Comparison of ENCODE assay signal across 8 mouse cellular contexts in the genomic region with DNA sequence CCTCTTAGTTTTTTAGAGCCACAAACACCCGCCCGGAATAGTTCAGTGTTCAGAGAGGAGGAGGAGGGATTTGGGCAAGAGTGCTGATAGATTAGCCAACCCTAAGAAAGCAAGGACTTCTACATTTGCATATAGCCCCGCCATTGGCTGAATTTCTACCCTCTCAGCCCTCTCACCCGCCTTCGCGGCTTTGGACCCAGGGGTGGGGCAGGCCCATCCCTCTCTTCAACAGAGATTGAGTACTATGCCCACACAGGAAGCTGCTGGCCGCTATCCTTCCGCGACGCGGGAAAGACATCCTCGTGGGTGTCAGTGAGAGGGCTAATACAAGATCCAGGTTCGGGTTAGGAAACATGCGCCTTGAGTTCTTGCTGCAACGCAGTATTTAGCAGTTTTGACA. TPM values are rescaled to one million over a fixed set of nuclear protein-coding genes. Genes with fewer than 3 reads are reported as not detected.
A peak's percentile ranks its signal among the peaks of the same experiment; 100 is the strongest.
DNase-seq lines count a peak whose midpoint lies in the region; ATAC-seq lines count a peak whose summit lies in the region.

No protein-coding gene starts in this region.

- H3K9me3 ChIP-seq in hindbrain, embryonic 12.5 days (replicated peaks), result no peaks in the 10 kb centered on the region
- no peaks in the 10 kb centered on the region for H3K9me3 ChIP-seq in limb, embryonic 11.5 days (ENCODE audit: control insufficient read depth, low read length)
- no peaks in the 10 kb centered on the region for H3K9me3 ChIP-seq in midbrain, embryonic 12.5 days

- H3K36me3 ChIP-seq in hindbrain, embryonic 12.5 days, result no peaks in the 10 kb centered on the region
- H3K36me3 ChIP-seq in limb, embryonic 11.5 days (ENCODE audit: control insufficient read depth, insufficient read depth, low read length), result no peaks in the 10 kb centered on the region
- no peaks in the 10 kb centered on the region for H3K36me3 ChIP-seq in midbrain, embryonic 12.5 days

- no peak overlapping the region for H3K9ac ChIP-seq in hindbrain, embryonic 12.5 days
- no peak overlapping the region for H3K9ac ChIP-seq in limb, embryonic 11.5 days (ENCODE audit: low read length)
- no peak overlapping the region for H3K9ac ChIP-seq in midbrain, embryonic 12.5 days (replicated peaks)

- peak overlapping the region; percentile 95 for H3K4me2 ChIP-seq in hindbrain, embryonic 12.5 days (replicated peaks)
- H3K4me2 ChIP-seq in limb, embryonic 11.5 days (ENCODE audit: low read depth, severe bottlenecking), result peak overlapping the region; percentile 29; the same call in 1 of the 2 replicates
- H3K4me2 ChIP-seq in midbrain, embryonic 12.5 days (replicated peaks), result peak overlapping the region; percentile 94

- peaks cover 25% of the 10 kb centered on the region for H3K4me1 ChIP-seq in hindbrain, embryonic 12.5 days
- H3K4me1 ChIP-seq in limb, embryonic 11.5 days (ENCODE audit: control insufficient read depth, insufficient read depth, low read length), result peaks cover 8% of the 10 kb centered on the region; the same call in 1 of the 2 replicates
- peaks cover 28% of the 10 kb centered on the region for H3K4me1 ChIP-seq in midbrain, embryonic 12.5 days

- peak; percentile 78 for ATAC-seq in frontal cortex, adult (ENCODE audit: low TSS enrichment)
- peak; percentile 79 for ATAC-seq in hindbrain, embryonic 12.5 days (ENCODE audit: low FRiP score)
- ATAC-seq in limb, embryonic 11.5 days (ENCODE audit: insufficient number of reproducible peaks, low FRiP score, low TSS enrichment, low read depth), result peak; percentile 66
- ATAC-seq in midbrain, embryonic 12.5 days (ENCODE audit: low FRiP score, low read depth), result peak; percentile 89

- no peak for DNase-seq in frontal cortex, postnatal 25 days (ENCODE audit: low spot score in 2 of 2)
- DNase-seq in cerebellum, adult 18-20 months, result peak; percentile 57 to 65
- peak; percentile 33 to 62 for DNase-seq in frontal cortex, adult 2 months (ENCODE audit: extremely low spot score in 1 of 2, low spot score in 1 of 2)
- peak; percentile 77 for DNase-seq in limb, embryonic 11.5 days (ENCODE audit: low spot score)
- peak; percentile 62 to 76 for DNase-seq in spleen, postnatal 4 days (ENCODE audit: low spot score in 2 of 2)

- no peak overlapping the region for H3K27ac ChIP-seq in hindbrain, embryonic 12.5 days
- H3K27ac ChIP-seq in limb, embryonic 11.5 days (replicated peaks; ENCODE audit: low read depth, low read length), result no peak overlapping the region
- no peak overlapping the region for H3K27ac ChIP-seq in midbrain, embryonic 12.5 days (replicated peaks)

- 0 out of 2 replicates have a peak overlapping the region, but pooled peaks have one; percentile 9 for H3K4me3 ChIP-seq in hindbrain, embryonic 12.5 days
- no peak overlapping the region for H3K4me3 ChIP-seq in limb, embryonic 11.5 days (ENCODE audit: low read depth, low read length)
- peak overlapping the region; percentile 14 for H3K4me3 ChIP-seq in midbrain, embryonic 12.5 days

- WGBS in hindbrain, embryonic 12.5 days, result under 1% methylated on average over 15 of the region's 15 CpGs
- WGBS in limb, embryonic 11.5 days, result under 1% methylated on average over 15 of the region's 15 CpGs
- under 1% methylated on average over 15 of the region's 15 CpGs for WGBS in midbrain, embryonic 12.5 days

- H3K27me3 ChIP-seq in hindbrain, embryonic 12.5 days, result peaks cover 99% of the 10 kb centered on the region
- peaks cover 68% of the 10 kb centered on the region for H3K27me3 ChIP-seq in limb, embryonic 11.5 days (ENCODE audit: control insufficient read depth, insufficient read depth, low read length)
- peaks cover 100% of the 10 kb centered on the region for H3K27me3 ChIP-seq in midbrain, embryonic 12.5 days

RNA-seq across cellular contexts. Expression of a gene that starts 1.4 kb away (rescaled TPM):
- 7.9 and 8.9 TPM in 2 replicates for polyA plus RNA-seq in frontal cortex, adult 2 months (2012; rRNA removed)
- 9.6 and 11.4 TPM in 2 replicates for polyA plus RNA-seq in hindbrain, embryonic 12.5 days (2016; fragmentation: Nextera tagmentation; extraction: Ambion mirVana)
- 21.2 and 27.4 TPM in 2 replicates for polyA plus RNA-seq in limb, embryonic 11.5 days (2014; fragmentation: Nextera tagmentation; extraction: Ambion mirVana)
- polyA plus RNA-seq in midbrain, embryonic 12.5 days (2016; fragmentation: Nextera tagmentation; extraction: Ambion mirVana), result 5.0 and 7.9 TPM in 2 replicates

RNA-seq across cellular contexts. Expression of a gene that starts 18.2 kb away (rescaled TPM):
- polyA plus RNA-seq in frontal cortex, adult 2 months (2012; rRNA removed), result 6.0 and 7.2 TPM in 2 replicates
- polyA plus RNA-seq in hindbrain, embryonic 12.5 days (2016; fragmentation: Nextera tagmentation; extraction: Ambion mirVana), result 1.2 and 2.3 TPM in 2 replicates
- polyA plus RNA-seq in limb, embryonic 11.5 days (2014; fragmentation: Nextera tagmentation; extraction: Ambion mirVana), result 1.4 and 1.6 TPM in 2 replicates
- polyA plus RNA-seq in midbrain, embryonic 12.5 days (2016; fragmentation: Nextera tagmentation; extraction: Ambion mirVana), result 1.7 and 1.8 TPM in 2 replicates

RNA-seq across cellular contexts. Expression of a gene that starts 24.1 kb away (rescaled TPM):
- polyA plus RNA-seq in frontal cortex, adult 2 months (2012; rRNA removed), result 0.76 and 0.88 TPM in 2 replicates
- polyA plus RNA-seq in hindbrain, embryonic 12.5 days (2016; fragmentation: Nextera tagmentation; extraction: Ambion mirVana), result 0.21 and 0.38 TPM in 2 replicates
- polyA plus RNA-seq in limb, embryonic 11.5 days (2014; fragmentation: Nextera tagmentation; extraction: Ambion mirVana), result not detected in 2 replicates
- not detected in 2 replicates for polyA plus RNA-seq in midbrain, embryonic 12.5 days (2016; fragmentation: Nextera tagmentation; extraction: Ambion mirVana)

RNA-seq across cellular contexts. Expression of a gene that starts 59.8 kb away (rescaled TPM):
- 14.1 and 14.5 TPM in 2 replicates for polyA plus RNA-seq in frontal cortex, adult 2 months (2012; rRNA removed)
- polyA plus RNA-seq in hindbrain, embryonic 12.5 days (2016; fragmentation: Nextera tagmentation; extraction: Ambion mirVana), result 3.2 and 4.6 TPM in 2 replicates
- polyA plus RNA-seq in limb, embryonic 11.5 days (2014; fragmentation: Nextera tagmentation; extraction: Ambion mirVana), result 16.0 and 19.8 TPM in 2 replicates
- polyA plus RNA-seq in midbrain, embryonic 12.5 days (2016; fragmentation: Nextera tagmentation; extraction: Ambion mirVana), result 4.2 and 5.8 TPM in 2 replicates

Comparison
In these comparisons a context has a peak if more than half of its experiments do, and no peak if none do; other contexts are left out.
1. DNase-seq: peak in cerebellum, adult 18-20 months (2 of 2), frontal cortex, adult 2 months (2 of 2), limb, embryonic 11.5 days (single experiment) and spleen, postnatal 4 days (2 of 2); none in frontal cortex, postnatal 25 days (0 of 2).
2. H3K4me2 ChIP-seq: peak in every context shown above with its lines; median percentile 95 in hindbrain, embryonic 12.5 days; 94 in midbrain, embryonic 12.5 days; 29 in limb, embryonic 11.5 days.
3. Peak in every context shown above with its lines, with median percentiles within 50 percentile points of each other: ATAC-seq.